Mouse (Mus musculus) hindbrain, embryonic 16.5 days (tissue): ENCODE data around the gene Cdkl2. TPM values are rescaled to one million over a fixed set of nuclear protein-coding genes. Genes with fewer than 3 reads are reported as not detected.

Source experiments
- ATAC-seq: fragments of 200-750 bp; cut with Nextera tagmentation; 2 replicates; pipeline ENCODE4 v1.8.0; 2017; ENCODE audit warnings: moderate TSS enrichment, moderate library complexity
- H3K27ac ChIP-seq: fragments of 300-500 bp; sonication (generic); 2 replicates; pipeline ENCODE4 v1.5.1; 2014; ENCODE audit warnings: low read depth, mild to moderate bottlenecking, control low read depth, low read length, moderate library complexity
- H3K27me3 ChIP-seq: fragments of 300-500 bp; sonication (generic); replicated peaks from 2 replicates; pipeline ENCODE4 v1.6.1; 2014; ENCODE audit warnings: low read length; ENCODE audit not compliant: control insufficient read depth, insufficient read depth
- H3K36me3 ChIP-seq: fragments of 300-500 bp; sonication (generic); 2 replicates; pipeline ENCODE4 v1.6.1; 2014; ENCODE audit warnings: mild to moderate bottlenecking, low read length, moderate library complexity, mixed read lengths; ENCODE audit not compliant: control insufficient read depth, insufficient read depth
- H3K4me1 ChIP-seq: fragments of 300-500 bp; sonication (generic); 2 replicates; pipeline ENCODE4 v1.6.1; 2014; ENCODE audit warnings: low read depth, low read length; ENCODE audit not compliant: control insufficient read depth, insufficient read depth
- H3K4me2 ChIP-seq: fragments of 300-500 bp; sonication (generic); 2 replicates; pipeline ENCODE4 v1.6.1; 2014; ENCODE audit warnings: mild to moderate bottlenecking, low read length, control low read depth, moderate library complexity
- H3K4me3 ChIP-seq: fragments of 300-500 bp; sonication (generic); 2 replicates; pipeline ENCODE4 v1.5.1; 2014; ENCODE audit warnings: mild to moderate bottlenecking, low read length, control low read depth, moderate library complexity
- H3K9ac ChIP-seq: fragments of 300-500 bp; sonication (generic); 2 replicates; pipeline ENCODE4 v1.6.1; 2014; ENCODE audit warnings: low read depth, mild to moderate bottlenecking, control low read depth, low read length, moderate library complexity
- H3K9me3 ChIP-seq: fragments of 300-500 bp; sonication (generic); 2 replicates; pipeline ENCODE4 v1.6.1; 2014; ENCODE audit warnings: mild to moderate bottlenecking, low read length, moderate library complexity; ENCODE audit not compliant: control insufficient read depth
- WGBS: fragments of 180-500 bp; shearing (Covaris S2); extraction: QIAGEN DNeasy Blood & Tissue Kit; methylation state at CpG from one replicate; pipeline ENCODE4 v1.1.7; 2014; 5-methylcytosine and 5-hydroxymethylcytosine counted together
- polyA plus RNA-seq: library from polyadenylated mRNA; unstranded; fragments of >200 nt; fragmentation: Nextera tagmentation; extraction: Ambion mirVana; gene quantifications from 2 replicates; pipeline ENCODE4 v1.2.1, GENCODE M21; 2015

Gene Cdkl2
- polyA plus RNA-seq, 1 experiment from 2014 or later, result 24.9 TPM

DNA sequence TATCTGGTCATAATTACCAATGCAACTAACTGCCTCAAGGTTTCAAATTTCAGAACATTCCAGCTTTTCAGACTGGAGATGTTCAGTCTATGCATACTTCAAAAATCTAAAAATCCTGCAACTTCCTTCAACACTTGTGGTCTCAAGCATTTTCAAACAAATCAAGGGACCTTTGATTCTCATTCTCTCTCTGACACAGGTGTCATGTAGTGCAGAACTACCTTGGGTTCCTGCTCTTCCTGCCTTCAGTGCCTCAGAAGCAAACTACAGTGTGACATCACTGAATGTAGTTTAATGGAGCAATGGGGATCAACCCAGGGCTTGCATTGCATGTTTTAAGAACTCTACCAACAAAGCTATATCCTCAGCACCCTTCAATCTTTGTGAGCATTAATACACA is 35.1 kb upstream of the Cdkl2 start:
- no peak overlapping the region for H3K4me3 ChIP-seq
- no peak overlapping the region for H3K27ac ChIP-seq
- no peak overlapping the region for H3K9ac ChIP-seq
- ATAC-seq, result no peak
- no peaks in the 10 kb centered on the region for H3K9me3 ChIP-seq
- peaks cover 26% of the 10 kb centered on the region for H3K4me1 ChIP-seq
- no peaks in the 10 kb centered on the region for H3K36me3 ChIP-seq
- no peak overlapping the region for H3K4me2 ChIP-seq
- H3K27me3 ChIP-seq, result no peaks in the 10 kb centered on the region

DNA sequence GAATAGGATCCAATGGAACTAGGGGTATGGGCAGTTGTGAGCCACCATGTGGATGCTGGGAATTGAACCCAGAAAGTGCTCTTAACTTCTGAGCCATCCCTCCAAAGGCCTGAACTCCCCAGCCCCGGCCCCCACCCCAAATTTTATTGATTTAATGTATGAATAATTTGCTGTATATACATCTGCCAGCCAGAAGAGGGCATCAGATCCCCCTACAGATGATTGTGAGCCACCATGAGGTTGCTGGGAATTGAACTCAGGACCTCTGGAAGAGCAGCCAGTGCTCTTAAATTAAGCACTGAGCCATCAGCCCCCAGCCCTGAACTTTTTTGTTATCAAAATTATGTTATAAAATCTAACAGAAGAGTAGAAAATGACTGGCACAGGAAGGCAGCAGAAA is 32.6 kb upstream of the Cdkl2 start:
- WGBS, result 93% methylated on average over 1 of the region's 1 CpGs
- no peak overlapping the region for H3K4me3 ChIP-seq
- H3K9me3 ChIP-seq, result no peaks in the 10 kb centered on the region
- H3K36me3 ChIP-seq, result no peaks in the 10 kb centered on the region
- peaks cover 15% of the 10 kb centered on the region for H3K4me1 ChIP-seq
- no peak overlapping the region for H3K9ac ChIP-seq
- H3K4me2 ChIP-seq, result no peak overlapping the region
- ATAC-seq, result no peak
- H3K27ac ChIP-seq, result no peak overlapping the region
- no peaks in the 10 kb centered on the region for H3K27me3 ChIP-seq

DNA sequence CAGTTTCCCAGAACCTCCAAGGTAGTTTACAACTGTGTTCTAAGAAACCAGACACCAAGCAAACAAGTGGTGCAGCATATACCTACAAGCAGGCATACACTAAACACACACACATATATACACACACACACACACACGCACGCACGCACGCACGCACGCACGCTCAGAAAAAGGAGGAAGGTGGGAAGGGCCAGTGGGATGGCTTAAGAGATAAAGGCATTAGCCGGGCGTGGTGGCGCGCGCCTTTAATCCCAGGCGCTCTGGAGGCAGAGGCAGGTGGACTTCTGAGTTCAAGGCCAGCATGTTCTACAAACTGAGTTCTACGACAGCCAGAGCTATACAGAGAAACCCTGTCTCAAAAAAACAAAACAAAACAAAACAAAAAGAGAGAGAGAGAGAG is 30.4 kb upstream of the Cdkl2 start:
- no peaks in the 10 kb centered on the region for H3K27me3 ChIP-seq
- peaks cover 3% of the 10 kb centered on the region; the same call in 1 of the 2 replicates for H3K36me3 ChIP-seq
- no peak overlapping the region for H3K4me2 ChIP-seq
- no peak for ATAC-seq
- no peak overlapping the region for H3K9ac ChIP-seq
- H3K9me3 ChIP-seq, result no peaks in the 10 kb centered on the region
- H3K4me3 ChIP-seq, result no peak overlapping the region
- WGBS, result 91% methylated on average over 14 of the region's 14 CpGs
- H3K4me1 ChIP-seq, result no peaks in the 10 kb centered on the region
- H3K27ac ChIP-seq, result no peak overlapping the region

GRCm38 (mm10) chr5:92063192-92063591 is 19.5 kb upstream of the Cdkl2 start:
- Histone ChIP-seq H3K27ac (no peak overlapping the region), H3K4me3 (no peak overlapping the region), H3K4me1 (no peaks in the 10 kb centered on the region), H3K36me3 (peaks cover 38% of the 10 kb centered on the region), H3K9me3 (no peaks in the 10 kb centered on the region), H3K4me2 (no peak overlapping the region), H3K9ac (no peak overlapping the region), H3K27me3 (no peaks in the 10 kb centered on the region)
- WGBS, result 97% methylated on average over 2 of the region's 2 CpGs
- no peak for ATAC-seq

DNA sequence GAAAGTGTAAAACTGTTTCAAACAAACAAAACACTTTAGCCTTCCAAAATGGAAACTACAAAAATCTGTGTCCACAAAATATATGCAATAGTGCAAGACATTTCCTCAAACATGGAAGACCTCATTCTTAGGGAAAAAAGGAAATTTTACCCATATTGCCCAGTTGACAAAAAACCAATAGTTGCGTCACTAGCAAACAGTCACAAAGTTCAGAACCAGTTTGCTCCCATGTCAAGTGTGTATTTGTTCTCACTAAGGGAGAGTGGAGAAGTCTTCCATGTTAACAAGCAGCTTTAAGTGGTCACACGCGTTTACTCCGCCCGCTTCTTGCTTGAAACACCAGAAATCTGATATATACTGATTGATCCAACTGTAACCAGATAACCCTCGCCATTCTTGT is 9.2 kb upstream of the Cdkl2 start:
- Histone ChIP-seq H3K27me3 (no peaks in the 10 kb centered on the region), H3K9ac (no peak overlapping the region), H3K9me3 (no peaks in the 10 kb centered on the region), H3K4me3 (no peak overlapping the region), H3K36me3 (peaks cover 47% of the 10 kb centered on the region), H3K4me2 (no peak overlapping the region), H3K27ac (no peak overlapping the region), H3K4me1 (no peaks in the 10 kb centered on the region)
- no peak for ATAC-seq
- 97% methylated on average over 6 of the region's 6 CpGs for WGBS

GRCm38 (mm10) chr5:92050419-92050818 is 6.7 kb upstream of the Cdkl2 start:
- Histone ChIP-seq H3K36me3 (peaks cover 25% of the 10 kb centered on the region), H3K9me3 (no peaks in the 10 kb centered on the region), H3K4me1 (no peaks in the 10 kb centered on the region), H3K4me2 (no peak overlapping the region), H3K4me3 (no peak overlapping the region), H3K27ac (no peak overlapping the region), H3K9ac (no peak overlapping the region), H3K27me3 (no peaks in the 10 kb centered on the region)
- whole genome bisulfite sequencing, result 84% methylated on average over 3 of the region's 3 CpGs
- no peak for ATAC-seq

DNA sequence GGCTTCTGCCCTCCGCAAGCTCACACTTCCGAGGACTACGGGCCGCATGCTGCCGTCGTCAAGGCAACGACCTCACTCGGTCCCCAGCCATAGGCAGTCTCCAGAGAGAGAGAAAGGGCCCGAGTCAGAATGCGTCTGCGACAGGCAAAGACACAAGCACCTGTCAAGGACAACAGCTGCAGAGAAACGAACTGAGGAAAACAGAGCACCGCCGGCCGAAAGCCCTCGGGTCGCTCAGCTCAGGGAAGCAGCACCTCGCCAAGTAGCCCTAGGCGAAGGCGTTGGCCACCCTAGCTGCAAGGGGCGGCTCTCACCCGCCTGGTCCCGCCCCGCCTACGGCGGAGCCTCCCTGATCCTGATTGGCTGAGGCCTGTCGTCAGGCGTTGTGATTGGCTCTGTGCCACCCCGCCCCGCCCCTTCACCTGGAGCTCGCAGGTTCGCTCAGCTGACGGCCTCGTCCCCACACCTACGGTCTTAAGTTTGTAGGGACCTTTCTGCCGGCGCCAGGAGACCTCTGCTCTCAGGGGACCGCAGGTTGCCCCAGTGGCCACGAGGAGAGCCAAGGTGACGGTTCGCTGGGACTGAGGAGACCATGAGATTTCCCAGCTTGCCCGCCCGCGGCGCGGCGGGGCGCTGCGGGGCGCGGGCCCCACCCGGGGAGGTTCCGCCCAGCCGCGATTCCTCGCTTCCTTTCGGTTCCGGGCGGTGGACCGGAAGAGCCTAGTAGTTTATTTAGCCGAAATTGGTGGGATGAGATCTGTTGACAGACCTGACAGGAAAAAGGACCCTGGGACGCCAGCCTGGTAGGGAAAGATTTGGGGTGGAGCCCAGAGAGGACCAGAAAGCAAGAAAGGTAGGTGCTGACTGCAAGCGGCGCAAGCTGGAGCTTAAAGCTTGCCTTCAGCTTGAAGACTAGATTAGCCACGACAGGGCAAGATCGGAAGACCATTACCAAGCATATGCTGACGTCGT is 1.0 kb downstream of the Cdkl2 start:
- Histone ChIP-seq H3K4me3 (peak overlapping the region; percentile 92), H3K9me3 (no peaks in the 10 kb centered on the region), H3K27me3 (no peaks in the 10 kb centered on the region; the same call in 1 of the 2 replicates), H3K27ac (peak overlapping the region; percentile 80), H3K9ac (peak overlapping the region; percentile 75), H3K36me3 (no peaks in the 10 kb centered on the region), H3K4me2 (peak overlapping the region; percentile 96), H3K4me1 (peaks cover 3% of the 10 kb centered on the region)
- under 1% methylated on average over 60 of the region's 68 CpGs for WGBS
- ATAC-seq, result peak; percentile 98

DNA sequence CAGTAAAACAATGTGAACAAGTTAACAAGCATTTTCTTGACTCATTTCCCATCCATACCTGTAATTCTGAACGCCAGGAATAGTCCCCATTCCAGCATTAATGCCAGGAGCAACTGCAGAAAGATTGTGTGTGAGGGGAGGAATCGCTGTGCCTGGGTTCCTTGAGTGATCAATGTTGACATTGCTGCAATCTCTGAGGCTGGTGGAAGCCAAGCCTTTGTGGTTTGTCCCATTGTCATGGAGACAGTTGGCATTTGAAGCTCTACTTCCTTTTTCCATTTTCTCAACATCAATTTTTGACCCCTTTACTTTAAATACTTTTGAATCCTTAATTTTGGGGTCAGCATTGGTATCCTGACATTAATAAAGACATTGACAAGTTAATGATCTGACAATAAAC is 23.7 kb downstream of the Cdkl2 start:
- Histone ChIP-seq H3K4me3 (no peak overlapping the region), H3K27ac (no peak overlapping the region), H3K4me1 (no peaks in the 10 kb centered on the region), H3K36me3 (no peaks in the 10 kb centered on the region; the same call in 1 of the 2 replicates), H3K27me3 (no peaks in the 10 kb centered on the region), H3K9ac (no peak overlapping the region), H3K4me2 (no peak overlapping the region), H3K9me3 (no peaks in the 10 kb centered on the region)
- no peak for ATAC-seq
- 69% methylated on average over 2 of the region's 2 CpGs for WGBS

- ATAC-seq, result no peak
- H3K9ac ChIP-seq, result no peak overlapping the region
- WGBS, result 65% methylated on average over 7 of the region's 7 CpGs
These were observed 31.9 kb downstream of the Cdkl2 start for GRCm38 (mm10) chr5:92011756-92012155.

More at GRCm38 (mm10) chr5:92011756-92012155, 31.9 kb downstream of the Cdkl2 start:
- no peaks in the 10 kb centered on the region for H3K36me3 ChIP-seq
- no peak overlapping the region for H3K4me3 ChIP-seq
- H3K4me1 ChIP-seq, result no peaks in the 10 kb centered on the region
- H3K27ac ChIP-seq, result no peak overlapping the region
- no peaks in the 10 kb centered on the region for H3K27me3 ChIP-seq
- H3K4me2 ChIP-seq, result no peak overlapping the region
- H3K9me3 ChIP-seq, result no peaks in the 10 kb centered on the region
